Mouse (Mus musculus): ENCODE data around the gene Gfer.
A peak's percentile ranks its signal among the peaks of the same experiment; 100 is the strongest.

Gfer gene

DNA sequence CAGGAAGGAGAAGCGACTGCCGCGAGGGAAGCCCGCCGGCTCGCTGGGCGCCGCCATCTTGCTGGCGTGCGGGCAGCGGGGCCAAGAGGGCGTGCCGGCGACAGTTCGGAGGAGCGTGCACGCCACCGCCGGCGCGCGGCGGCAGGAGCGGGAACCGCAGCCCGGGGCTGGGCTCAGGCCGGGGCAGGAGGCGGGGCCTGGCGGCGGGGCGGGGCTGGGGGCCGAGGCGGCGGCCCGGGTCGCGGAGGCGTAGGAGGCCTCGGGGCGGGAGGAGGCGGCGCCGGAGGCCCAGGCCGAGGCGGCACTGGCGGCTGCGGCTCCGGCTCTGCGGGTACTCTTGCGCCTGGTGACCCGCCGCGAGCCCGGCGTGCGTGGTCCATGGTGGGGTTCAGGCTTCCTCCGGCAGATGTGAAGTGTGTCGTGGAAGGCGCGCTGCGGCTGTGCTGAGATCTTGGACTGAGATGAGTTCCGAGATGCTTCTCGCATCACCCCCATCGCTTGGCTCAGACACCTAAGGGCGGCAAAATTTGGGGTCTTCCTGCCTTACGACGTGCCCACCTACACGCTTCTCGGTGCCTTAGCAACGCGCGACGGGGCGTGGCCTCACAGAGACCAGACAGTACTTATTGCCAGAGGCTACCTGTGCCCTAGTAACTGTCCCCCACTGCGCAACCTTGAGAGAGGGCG lies at the start of gene Gfer, which contains the start of gene Noxo1:
TSS of gene Gfer (minus strand) at position 146 of the 687 bp plus-strand sequence.
TSS of gene Noxo1 (plus strand) at position 224 of the 687 bp plus-strand sequence.
- peak; percentile 86 for DNase-seq (ENCODE audit: low spot score)

DNA sequence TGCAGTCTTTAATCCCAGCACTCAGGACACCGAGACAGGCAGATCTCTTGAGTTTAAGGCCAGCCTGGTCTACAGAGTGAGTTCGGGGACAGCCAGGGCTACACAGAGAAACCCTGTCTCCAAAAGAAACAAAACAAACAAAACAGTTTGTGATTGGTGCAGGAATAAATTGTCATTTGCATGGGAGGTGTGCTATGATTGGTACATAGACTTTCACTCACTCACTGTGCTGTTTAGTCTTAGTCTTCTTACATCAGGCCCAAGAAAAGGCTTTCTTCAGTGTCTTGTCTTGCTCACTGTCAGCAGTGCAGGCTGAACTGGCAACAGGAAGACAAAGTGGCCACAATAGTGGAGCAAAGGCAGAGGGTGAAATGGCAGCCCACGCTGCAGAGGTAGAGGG lies 48.4 kb upstream of the Gfer start:
- DNase-seq (ENCODE audit: low spot score): no peak

DNA sequence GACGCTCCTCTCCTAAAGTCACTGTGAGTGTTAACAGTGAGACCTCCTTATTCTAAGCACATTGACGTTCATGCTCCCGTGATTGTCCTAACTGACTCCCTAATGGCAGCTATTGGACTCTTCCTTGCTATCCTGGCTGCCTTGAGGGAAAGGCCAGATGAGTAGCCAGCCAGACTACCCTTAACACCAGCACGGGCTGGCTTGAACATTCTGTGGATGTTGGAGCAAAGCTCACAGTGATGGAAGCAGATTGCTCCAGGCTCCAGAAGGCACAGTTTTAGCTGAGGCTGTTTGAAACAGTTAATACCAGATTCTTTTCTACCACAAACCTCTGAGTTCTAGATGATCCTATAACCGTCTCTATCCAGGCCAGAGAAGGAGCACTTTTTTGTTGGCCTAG lies 47.9 kb upstream of the Gfer start:
- DNase-seq (ENCODE audit: low spot score): no peak

DNA sequence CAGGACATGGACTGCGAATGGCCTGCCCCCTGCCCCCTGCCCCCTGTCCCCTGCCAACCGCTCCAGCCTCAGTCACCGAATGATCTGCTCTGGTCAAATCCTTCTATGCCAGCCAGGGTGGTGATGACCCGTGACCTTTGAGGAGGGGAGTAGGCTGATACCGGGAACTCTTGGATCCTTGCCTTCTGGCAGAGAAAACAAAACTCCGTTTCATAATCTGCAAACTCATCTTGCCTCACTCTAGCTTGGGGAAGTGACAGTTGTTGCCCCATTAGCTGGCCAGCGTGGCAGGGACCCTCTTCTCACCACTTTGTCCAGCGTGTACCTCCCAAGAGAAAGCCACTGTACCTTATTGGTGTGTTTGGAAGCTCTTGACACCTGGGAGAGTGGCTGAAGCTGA lies 46.4 kb upstream of the Gfer start:
- DNase-seq (ENCODE audit: low spot score): no peak

DNA sequence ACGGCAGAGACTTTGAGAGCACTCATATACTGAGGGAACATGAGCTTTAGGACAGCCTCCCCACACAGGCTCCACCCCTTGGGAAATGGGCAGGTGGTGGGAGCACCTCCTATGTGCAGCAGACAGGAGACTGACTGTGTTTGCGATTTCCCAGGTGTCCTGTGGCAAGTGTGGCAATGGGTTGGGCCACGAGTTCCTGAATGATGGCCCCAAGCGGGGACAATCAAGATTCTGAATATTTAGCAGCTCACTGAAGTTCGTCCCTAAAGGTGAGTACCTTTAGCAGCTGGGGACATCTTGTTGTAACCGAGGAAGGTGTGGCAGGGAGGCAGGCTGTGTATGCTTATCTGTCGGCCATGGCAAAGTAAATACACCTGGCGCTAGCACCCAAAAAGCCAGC lies 44.0 kb upstream of the Gfer start:
- no peak for DNase-seq (ENCODE audit: low spot score)

DNA sequence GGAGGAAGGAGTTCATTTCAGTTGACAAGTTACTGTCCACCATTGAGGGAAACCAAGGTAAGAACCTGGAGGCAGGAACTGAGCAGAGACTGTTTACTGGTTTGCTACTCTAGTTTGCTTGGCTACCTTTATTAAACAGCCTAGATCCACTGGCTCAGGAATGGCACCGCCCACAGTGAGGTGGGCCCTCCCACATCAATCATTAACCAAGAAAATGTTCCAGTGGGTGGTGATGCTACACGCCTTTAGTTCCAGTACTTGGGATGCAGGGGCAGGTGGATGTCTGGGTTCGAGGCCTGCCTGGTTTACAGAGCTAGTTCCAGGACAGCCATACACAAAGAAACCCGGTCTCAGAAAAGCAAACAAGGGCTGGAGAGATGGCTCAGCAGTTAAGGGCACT lies 42.3 kb upstream of the Gfer start:
- no peak for DNase-seq (ENCODE audit: low spot score)

DNA sequence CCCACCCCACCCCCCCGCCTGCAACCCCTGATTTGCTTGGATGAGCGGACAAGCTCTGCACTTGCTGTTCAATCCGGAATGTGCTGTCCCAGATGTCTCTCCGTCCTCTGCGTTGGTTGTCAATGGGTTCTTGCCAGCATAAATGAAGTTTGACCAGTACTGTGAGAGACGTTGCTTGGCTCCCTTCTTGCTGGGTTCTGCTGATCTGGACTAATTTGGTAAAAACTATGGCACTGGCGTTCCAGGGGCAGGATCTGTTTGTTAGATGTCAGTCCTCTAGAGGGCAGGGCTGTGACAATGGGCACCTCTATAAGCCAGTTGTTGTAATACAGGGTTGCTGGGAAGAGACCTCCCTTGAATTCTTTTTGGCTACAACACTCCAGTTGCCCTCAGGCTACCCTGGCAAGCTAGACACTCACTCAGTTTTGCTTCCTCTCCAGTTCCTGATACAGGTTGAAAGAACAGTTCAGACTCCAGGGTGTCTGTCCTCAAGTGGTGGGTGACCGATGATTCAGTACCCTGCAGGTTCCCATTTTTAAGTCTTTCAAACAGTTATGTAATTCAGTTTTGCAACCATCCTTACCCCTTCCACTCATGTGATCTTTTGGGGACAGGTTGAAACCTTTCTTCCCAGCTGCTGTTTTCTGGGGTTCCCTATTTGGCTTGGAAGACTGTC lies 41.3 kb upstream of the Gfer start:
- no peak for DNase-seq (ENCODE audit: low spot score)

DNA sequence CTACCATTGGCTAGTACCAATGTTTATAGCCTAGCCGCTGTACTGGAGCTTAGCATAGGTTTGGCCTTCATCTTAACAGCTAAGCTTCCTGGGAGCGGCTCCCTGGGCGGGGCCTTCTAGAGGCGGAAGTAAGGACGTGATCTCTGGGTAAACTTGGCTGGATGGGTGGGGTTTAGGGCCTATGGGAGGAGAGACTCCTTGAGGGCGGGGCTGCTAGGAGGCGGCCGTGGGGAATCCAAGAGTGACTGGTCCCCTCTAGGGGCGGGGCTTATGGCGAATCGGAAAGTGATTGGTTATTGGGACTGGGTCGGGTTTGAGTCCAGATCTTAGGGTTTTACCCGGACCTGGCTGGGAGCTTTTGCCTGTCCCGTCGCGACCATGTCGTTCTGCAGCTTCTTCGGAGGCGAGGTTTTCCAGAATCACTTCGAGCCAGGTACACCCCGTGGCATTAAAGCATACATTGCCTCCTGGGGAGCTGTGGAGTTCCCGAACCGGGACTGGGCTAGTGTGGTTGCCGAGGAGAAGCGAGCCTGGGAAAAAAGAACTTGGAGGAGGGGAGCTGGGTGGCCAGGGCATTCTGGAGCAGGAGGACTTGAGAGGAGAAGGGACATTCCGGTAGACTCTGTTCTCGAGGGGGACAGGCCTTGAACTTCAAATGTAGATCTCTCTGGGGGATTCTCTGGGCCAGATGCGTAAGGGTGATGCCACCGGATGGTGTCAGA lies 40.5 kb upstream of the Gfer start, which contains the start of gene Msrb1:
TSS of gene Msrb1 (plus strand) at position 313 of the 722 bp plus-strand sequence.
- DNase-seq (ENCODE audit: low spot score): peak; percentile 91

DNA sequence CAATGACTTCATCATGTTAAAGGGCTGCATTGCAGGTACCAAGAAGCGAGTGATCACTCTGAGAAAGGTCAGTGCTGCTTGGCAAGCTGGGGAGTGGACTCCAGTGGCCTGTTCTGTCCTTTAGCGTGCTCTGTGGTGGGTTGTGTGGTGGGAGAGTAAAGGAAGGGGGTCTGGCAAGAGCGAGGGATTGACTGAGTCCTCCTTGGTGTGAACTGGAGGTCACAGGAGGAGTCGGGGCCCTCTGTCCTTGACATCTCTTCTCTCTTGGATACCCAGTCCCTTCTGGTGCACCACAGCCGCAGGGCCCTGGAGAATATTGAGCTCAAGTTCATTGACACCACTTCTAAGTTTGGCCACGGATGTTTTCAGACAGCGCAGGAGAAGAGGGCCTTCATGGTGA lies 39.5 kb upstream of the Gfer start:
- DNase-seq (ENCODE audit: low spot score): no peak

DNA sequence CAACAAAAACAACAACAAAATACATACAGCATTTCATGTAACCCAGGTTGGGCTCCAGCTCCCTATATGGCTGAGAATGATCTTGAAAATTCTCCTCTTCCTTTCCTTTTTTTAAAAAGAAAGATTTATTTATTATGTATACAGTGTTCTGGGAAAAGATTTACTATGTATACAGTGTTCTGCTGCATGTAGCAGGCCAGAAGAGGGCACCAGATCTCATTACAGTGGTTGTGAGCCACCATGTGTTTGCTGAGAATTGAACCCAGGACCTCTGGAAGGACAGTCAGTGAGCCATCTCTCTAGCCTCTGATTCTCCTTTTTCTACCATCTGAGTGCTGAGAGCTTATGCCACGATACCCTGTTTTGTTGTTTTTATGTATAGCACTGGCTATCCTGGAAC lies 38.6 kb upstream of the Gfer start:
- no peak for DNase-seq (ENCODE audit: low spot score)

DNA sequence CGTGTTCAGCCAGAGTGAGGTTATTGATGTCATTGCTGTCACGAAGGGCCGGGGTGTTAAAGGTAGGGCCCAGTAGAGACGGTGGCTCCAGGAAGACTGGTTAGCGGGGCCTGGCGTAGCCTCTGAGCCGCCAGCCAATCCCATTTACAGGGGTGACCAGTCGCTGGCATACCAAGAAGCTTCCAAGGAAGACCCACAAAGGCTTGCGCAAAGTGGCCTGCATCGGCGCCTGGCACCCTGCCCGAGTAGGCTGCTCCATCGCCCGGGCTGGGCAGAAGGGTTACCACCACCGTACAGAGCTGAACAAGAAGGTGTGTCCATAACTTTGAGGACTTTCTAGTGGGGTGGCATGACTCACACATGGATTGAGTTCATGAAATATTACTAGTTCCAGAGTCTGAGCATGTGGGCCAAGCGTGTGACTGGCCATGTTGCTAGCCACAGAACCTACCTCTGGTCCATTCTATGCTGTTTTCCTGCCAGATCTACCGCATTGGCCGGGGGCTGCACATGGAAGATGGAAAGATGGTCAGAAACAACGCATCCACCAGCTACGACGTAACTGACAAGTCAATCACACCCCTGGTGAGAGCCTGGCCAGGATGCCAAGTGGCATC lies 37.6 kb upstream of the Gfer start:
- no peak for DNase-seq (ENCODE audit: low spot score)

DNA sequence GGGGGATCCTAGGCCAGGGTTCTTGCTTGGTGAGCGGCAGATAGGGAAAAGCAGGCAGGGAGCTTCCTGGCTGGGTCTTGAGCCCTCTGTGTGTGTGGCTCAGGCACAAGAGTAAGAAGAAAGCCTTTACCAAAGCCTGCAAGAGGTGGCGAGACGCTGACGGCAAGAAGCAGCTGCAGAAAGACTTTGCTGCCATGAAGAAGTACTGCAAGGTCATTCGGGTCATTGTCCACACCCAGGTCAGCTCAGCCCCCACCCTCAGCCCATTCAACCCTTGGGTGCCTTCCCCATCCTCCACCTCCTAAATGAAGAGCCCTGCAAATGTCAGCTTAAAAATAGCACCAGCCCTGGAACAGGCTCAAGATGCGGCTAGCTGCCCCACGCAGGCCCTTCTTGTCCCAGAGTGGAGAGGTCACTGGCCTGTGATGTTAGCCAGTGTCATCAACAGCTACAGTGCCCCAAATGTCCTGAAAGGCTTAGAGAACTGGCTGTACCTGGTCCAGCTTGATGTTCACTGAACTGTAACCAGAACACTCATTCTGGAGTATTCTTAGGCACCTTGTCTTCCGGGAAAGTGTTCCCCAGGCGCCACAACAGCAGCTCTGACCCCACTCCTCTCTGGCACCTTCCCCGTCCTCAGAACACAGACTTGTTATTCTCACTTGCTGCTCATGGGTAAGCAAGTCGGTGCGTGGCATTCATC lies 36.4 kb upstream of the Gfer start:
- DNase-seq (ENCODE audit: low spot score): no peak

DNA sequence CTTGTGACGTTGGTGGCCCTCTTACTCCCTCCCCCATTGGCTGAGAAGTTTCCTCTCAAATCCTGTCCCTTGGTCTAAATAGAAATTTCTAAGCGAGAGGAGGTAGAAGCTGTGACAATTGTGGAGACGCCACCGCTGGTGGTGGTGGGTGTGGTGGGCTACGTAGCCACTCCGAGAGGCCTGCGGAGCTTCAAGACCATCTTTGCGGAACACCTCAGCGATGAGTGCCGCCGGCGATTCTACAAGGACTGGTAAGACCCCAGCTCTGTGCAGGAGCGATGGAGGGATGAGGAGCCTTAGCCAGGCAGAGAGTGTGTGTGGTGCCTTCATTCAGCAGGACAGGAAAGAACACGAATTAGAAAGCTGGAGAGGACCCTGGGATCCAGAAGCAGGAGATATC lies 34.8 kb upstream of the Gfer start:
- DNase-seq (ENCODE audit: low spot score): no peak

DNA sequence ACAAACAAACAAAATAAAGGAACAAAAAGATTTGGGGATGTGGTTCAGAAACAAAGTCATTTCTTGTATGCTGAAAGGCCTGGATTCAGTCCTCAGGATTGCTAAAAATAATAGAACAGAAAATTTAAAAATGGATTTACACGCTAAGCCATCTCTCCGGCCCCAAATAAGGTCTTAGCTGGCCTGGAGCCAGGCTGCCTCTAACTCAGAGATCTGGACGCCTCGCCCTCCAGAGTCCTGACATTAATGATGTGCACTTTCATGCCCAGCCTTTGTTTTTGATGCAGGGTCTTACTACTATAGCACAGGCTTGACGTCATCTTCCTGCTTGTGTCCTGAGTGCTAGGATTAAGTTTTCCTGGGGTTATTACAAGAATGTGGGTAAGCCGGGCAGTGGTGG lies 33.1 kb upstream of the Gfer start:
- DNase-seq (ENCODE audit: low spot score): no peak

DNA sequence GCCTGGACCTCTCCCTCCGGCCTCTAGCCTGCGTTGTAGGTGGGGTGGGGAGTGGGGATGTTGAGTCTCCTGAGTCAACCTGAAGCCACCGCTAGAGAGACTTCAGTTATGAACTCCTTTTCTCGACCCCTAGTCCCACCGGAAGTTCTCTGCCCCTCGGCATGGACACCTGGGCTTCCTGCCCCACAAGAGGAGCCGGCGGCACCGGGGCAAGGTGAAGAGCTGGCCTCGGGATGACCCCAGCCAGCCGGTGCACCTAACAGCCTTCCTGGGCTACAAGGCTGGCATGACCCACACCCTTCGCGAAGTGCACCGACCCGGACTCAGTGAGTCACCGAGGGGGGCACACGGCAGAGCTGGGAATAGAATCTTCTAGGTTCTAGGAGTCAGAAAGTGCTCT lies 32.2 kb upstream of the Gfer start:
- DNase-seq (ENCODE audit: low spot score): no peak

DNA sequence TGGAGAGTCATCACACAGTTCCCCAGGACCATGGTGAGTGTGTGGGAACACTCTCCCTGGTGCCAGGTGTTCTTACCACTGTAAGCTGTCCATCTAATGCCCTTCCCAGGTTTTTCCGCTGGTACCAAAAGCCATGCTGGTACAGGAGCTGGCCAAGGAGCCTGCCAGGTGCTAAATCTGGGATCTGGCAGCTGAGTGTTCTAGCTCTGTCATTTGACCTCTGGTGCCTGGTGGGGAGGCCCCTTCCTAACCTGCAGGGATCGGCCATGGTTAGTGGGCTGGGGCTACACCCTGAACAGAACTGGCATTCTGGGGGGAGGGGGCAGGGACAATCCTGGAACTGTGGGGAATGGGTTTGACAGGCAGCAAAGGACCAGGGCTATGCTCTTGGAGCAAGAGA lies 31.7 kb upstream of the Gfer start, which contains the start of gene Rpl3l:
TSS of gene Rpl3l (plus strand) at position 203 of the 400 bp plus-strand sequence.
- no peak for DNase-seq (ENCODE audit: low spot score)

DNA sequence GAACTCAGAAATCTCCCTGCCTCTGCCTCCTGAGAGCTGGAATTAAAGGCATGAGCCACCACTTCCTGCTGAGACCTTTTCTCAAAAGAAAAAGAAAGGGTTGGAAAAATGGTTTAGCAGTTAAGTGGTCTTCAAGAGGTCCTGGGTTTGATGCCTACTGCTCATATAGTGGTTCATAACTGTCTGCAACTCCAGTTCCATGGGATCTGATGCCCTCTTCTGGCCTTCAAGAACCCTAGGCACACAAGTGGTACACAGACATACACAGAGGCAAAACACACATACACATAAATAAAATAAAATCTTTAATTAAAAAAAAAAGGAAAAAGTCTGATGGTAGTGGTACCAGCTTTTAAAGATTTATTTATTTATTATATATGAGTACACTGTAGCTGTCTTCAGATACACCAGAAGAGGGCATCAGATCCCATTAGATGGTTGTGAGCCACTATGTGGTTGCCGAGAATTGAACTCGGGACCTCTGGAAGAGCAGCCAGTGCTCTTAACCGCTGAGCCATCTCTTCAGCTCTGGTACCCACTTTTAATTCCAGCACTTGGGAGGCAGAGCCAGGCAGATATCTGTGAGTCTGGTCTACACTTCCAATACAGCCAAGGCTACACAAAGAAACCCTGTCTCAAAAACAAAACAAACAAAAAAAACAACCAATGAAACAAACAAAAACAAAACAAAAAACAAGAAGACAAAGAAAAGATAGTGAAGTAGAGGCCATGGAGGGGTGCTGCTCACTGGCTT lies 29.9 kb upstream of the Gfer start:
- no peak for DNase-seq (ENCODE audit: low spot score)

DNA sequence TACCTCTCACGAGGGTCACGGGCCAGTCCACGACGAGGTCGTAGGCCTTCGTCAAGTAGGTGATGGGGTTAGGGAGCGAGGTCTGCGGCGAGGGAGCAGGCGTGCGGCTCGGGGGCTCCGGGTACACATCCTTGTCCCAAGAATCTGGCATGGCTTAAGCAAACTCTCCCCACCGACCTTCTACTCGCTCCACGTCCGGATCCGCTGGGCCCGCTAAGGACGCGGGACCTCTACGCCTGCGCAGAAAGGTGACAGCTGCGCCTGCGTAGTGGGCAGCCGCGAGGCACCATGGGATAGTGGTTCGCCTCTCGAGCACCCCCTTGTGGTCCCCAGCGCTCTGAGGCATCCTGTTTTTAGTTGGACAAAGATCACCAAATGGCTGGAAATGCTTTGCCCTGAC lies 28.2 kb upstream of the Gfer start, which contains the start of gene Ndufb10:
TSS of gene Ndufb10 (minus strand) at position 295 of the 400 bp plus-strand sequence.
- peak; percentile 99 for DNase-seq (ENCODE audit: low spot score)

DNA sequence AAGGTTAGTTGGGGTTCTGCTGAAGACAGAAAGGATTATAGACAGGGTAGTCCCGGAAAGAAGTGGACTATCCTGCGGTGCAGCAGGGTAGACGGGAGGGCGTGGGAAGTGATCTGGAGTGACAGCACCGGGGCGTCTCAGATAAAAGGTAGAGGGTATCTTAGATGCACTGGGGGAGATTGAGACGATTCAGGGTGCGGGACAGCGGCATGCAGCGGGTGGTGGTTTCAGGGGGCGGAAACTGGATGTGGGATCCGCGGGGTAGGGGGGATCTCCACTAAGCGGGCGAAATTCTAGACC lies 27.9 kb upstream of the Gfer start:
- peak; percentile 37 for DNase-seq (ENCODE audit: low spot score)

DNA sequence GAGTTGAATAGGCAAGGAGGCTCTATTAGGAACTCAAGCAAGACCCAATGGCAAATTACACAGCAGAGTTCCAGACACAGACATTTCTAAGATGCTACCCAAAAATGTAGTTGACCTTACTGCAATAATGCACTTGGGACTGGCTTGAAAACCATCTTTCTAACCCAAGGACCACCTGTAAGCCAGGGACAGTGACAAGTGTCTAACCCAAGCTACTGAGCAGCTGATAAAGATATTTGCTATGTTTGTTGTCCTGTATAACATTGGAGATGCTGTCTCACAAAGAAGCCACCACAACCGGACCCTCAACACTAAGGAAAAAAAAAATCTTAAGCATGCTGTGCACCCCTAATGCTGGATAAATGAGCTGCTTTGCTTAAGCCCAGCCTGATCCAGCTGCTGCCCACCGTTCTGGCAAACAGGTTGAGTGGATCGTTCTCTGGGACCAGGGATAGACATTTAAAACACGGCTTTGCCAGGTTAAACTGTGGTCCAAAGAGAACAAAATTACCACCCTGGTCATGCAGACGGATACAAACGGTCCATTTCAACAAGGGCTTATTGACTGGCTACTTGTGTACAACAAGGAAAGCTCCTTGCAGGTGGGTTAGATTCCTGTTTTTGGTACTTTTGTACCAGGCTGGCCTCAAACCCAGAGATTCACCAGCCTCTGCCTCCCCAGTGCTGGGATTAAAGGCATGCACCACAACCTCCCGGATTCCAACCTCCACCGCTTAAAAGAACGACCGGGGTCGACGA lies 27.3 kb upstream of the Gfer start:
- DNase-seq (ENCODE audit: low spot score): no peak
